Mouse (Mus musculus): ENCODE measurements around the gene Map3k4. TPM values are rescaled to one million over a fixed set of nuclear protein-coding genes. Genes with fewer than 3 reads are reported as not detected.

Map3k4 gene
- polyA plus RNA-seq, 1 experiment from 2014 or later: 35.6 TPM

DNA sequence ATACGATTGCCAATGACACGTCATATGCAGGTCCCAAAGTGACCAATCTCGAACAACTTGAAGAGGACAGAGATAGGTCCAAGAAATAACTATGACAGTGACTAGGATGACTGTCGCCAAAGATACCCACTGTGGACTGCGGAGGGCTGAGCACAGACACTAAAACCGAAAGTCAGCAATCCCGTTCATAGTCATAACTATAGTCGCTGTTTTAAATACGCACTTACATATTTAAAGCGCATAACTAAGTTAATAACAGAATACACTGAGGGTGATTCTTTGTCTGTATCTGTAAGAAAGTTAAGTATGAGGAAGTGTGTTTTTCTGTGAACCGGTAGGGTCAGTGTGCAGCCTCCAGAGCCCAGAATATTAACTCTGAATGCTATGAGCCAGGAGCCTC, 62.5 kb downstream of the Map3k4 start:
- no peak for TF ChIP-seq CTCF (IDR thresholded peaks at IDR 0.05; ENCODE audit: low read depth)
- no peak for TF ChIP-seq EP300 (optimal IDR thresholded peaks at IDR 0.05)
- H3K9ac ChIP-seq (ENCODE audit: low read length): no peak overlapping the region
- H3K4me3 ChIP-seq (ENCODE audit: low read depth, low read length): no peak overlapping the region
- no peaks in the 10 kb centered on the region for H3K27me3 ChIP-seq (ENCODE audit: control insufficient read depth, insufficient read depth, low read length)
- peaks cover 3% of the 10 kb centered on the region; the same call in 1 of the 2 replicates for H3K9me3 ChIP-seq (ENCODE audit: control insufficient read depth, low read length)
- H3K4me2 ChIP-seq (replicated peaks; ENCODE audit: low read depth): no peak overlapping the region
- ATAC-seq (ENCODE audit: low FRiP score, low TSS enrichment) (no peak), DNase-seq (ENCODE audit: low spot score) (no peak)
- 97% methylated on average over 11 of the region's 11 CpGs for WGBS
- H3K27ac ChIP-seq (replicated peaks): no peak overlapping the region
- H3K4me1 ChIP-seq (replicated peaks; ENCODE audit: control insufficient read depth, insufficient read depth): no peaks in the 10 kb centered on the region
- peaks cover 41% of the 10 kb centered on the region for H3K36me3 ChIP-seq (ENCODE audit: control insufficient read depth, insufficient read depth, low read length)

DNA sequence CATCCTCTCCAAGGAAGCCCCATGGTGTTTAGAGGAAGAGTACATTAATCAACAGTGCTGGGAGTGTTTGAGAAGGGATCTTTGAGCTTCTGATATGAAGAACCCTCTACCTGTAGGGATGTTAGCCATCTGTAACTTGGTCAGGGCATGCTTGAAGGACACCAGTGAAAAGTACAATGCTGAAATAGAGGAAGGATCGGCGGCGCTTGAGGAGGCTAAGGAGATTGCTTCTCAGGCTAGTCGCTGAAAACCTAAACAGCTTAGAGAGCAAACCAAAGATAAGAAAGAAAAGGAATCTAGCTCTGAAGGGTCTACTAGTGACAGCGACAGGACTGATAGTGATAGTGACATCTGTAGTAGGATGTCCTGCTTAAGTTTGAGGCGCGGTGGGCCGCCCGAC, 68.0 kb downstream of the Map3k4 start:
- peaks cover 3% of the 10 kb centered on the region; the same call in 1 of the 2 replicates for H3K9me3 ChIP-seq (ENCODE audit: control insufficient read depth, low read length)
- H3K9ac ChIP-seq (ENCODE audit: low read length): no peak overlapping the region
- TF ChIP-seq EP300 (optimal IDR thresholded peaks at IDR 0.05): no peak
- no peak for TF ChIP-seq CTCF (IDR thresholded peaks at IDR 0.05; ENCODE audit: low read depth)
- no peak overlapping the region for H3K27ac ChIP-seq (replicated peaks)
- DNase-seq (ENCODE audit: low spot score) (no peak), ATAC-seq (ENCODE audit: low FRiP score, low TSS enrichment) (no peak)
- no peak overlapping the region for H3K4me3 ChIP-seq (ENCODE audit: low read depth, low read length)
- peaks cover 42% of the 10 kb centered on the region for H3K36me3 ChIP-seq (ENCODE audit: control insufficient read depth, insufficient read depth, low read length)
- no peaks in the 10 kb centered on the region for H3K4me1 ChIP-seq (replicated peaks; ENCODE audit: control insufficient read depth, insufficient read depth)
- 97% methylated on average over 9 of the region's 9 CpGs for WGBS
- no peaks in the 10 kb centered on the region for H3K27me3 ChIP-seq (ENCODE audit: control insufficient read depth, insufficient read depth, low read length)
- H3K4me2 ChIP-seq (replicated peaks; ENCODE audit: low read depth): no peak overlapping the region

GRCm38 (mm10) chr17:12249783-12250504, 68.7 kb downstream of the Map3k4 start:
- TF ChIP-seq CTCF (IDR thresholded peaks at IDR 0.05; ENCODE audit: low read depth): peak; percentile 62
- TF ChIP-seq EP300 (optimal IDR thresholded peaks at IDR 0.05): no peak
- Histone ChIP-seq H3K36me3 (ENCODE audit: control insufficient read depth, insufficient read depth, low read length) (peaks cover 38% of the 10 kb centered on the region), H3K4me1 (replicated peaks; ENCODE audit: control insufficient read depth, insufficient read depth) (no peaks in the 10 kb centered on the region), H3K9ac (ENCODE audit: low read length) (no peak overlapping the region), H3K4me3 (ENCODE audit: low read depth, low read length) (no peak overlapping the region), H3K27ac (replicated peaks) (no peak overlapping the region), H3K9me3 (ENCODE audit: control insufficient read depth, low read length) (peaks cover 3% of the 10 kb centered on the region; the same call in 1 of the 2 replicates), H3K4me2 (replicated peaks; ENCODE audit: low read depth) (no peak overlapping the region), H3K27me3 (ENCODE audit: control insufficient read depth, insufficient read depth, low read length) (no peaks in the 10 kb centered on the region)
- WGBS: 90% methylated on average over 19 of the region's 19 CpGs
- peak; percentile 40 for DNase-seq (ENCODE audit: low spot score)
- ATAC-seq (ENCODE audit: low FRiP score, low TSS enrichment): peak; percentile 54; the same call in 1 of the 2 replicates

- TF ChIP-seq CTCF (IDR thresholded peaks at IDR 0.05; ENCODE audit: low read depth) (no peak), EP300 (optimal IDR thresholded peaks at IDR 0.05) (no peak)
Observed at GRCm38 (mm10) chr17:12240701-12241100, 77.9 kb downstream of the Map3k4 start.

DNA sequence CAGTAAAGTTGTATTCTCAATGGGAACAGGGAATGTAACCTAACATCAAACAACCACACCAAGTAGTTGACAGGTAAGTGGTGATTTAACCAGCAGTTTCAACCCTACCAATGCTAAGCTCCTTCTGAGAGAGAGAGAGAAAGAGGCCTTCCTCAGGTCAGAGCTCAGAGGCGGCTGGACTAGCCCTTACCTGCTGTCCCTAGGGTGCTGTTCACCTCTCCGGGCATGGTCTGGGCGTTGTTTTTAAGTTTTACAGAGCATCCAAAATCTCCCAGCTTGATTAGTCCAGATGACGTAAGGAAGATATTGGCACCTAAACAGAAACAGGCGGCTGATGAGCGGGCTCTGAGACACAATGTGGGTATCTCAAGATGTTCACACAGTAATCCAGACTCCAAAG, 85.9 kb downstream of the Map3k4 start:
- no peak for ATAC-seq (ENCODE audit: low FRiP score, low TSS enrichment)
- Histone ChIP-seq H3K4me2 (replicated peaks; ENCODE audit: low read depth) (no peak overlapping the region), H3K27ac (replicated peaks) (no peak overlapping the region), H3K9me3 (ENCODE audit: control insufficient read depth, low read length) (no peaks in the 10 kb centered on the region), H3K27me3 (ENCODE audit: control insufficient read depth, insufficient read depth, low read length) (no peaks in the 10 kb centered on the region), H3K36me3 (ENCODE audit: control insufficient read depth, insufficient read depth, low read length) (peaks cover 48% of the 10 kb centered on the region), H3K9ac (ENCODE audit: low read length) (no peak overlapping the region), H3K4me3 (ENCODE audit: low read depth, low read length) (no peak overlapping the region), H3K4me1 (replicated peaks; ENCODE audit: control insufficient read depth, insufficient read depth) (no peaks in the 10 kb centered on the region)
- no peak for DNase-seq (ENCODE audit: low spot score)
- no peak for TF ChIP-seq CTCF (IDR thresholded peaks at IDR 0.05; ENCODE audit: low read depth)
- no peak for TF ChIP-seq EP300 (optimal IDR thresholded peaks at IDR 0.05)
- WGBS: 98% methylated on average over 6 of the region's 6 CpGs

More at GRCm38 (mm10) chr17:12240701-12241100, 77.9 kb downstream of the Map3k4 start:
- ATAC-seq (ENCODE audit: low FRiP score, low TSS enrichment): no peak
- H3K9me3 ChIP-seq (ENCODE audit: control insufficient read depth, low read length): no peaks in the 10 kb centered on the region
- H3K9ac ChIP-seq (ENCODE audit: low read length): no peak overlapping the region
- no peak overlapping the region for H3K4me2 ChIP-seq (replicated peaks; ENCODE audit: low read depth)
- H3K27ac ChIP-seq (replicated peaks): no peak overlapping the region
- H3K4me3 ChIP-seq (ENCODE audit: low read depth, low read length): no peak overlapping the region
- H3K4me1 ChIP-seq (replicated peaks; ENCODE audit: control insufficient read depth, insufficient read depth): no peaks in the 10 kb centered on the region
- peaks cover 12% of the 10 kb centered on the region for H3K36me3 ChIP-seq (ENCODE audit: control insufficient read depth, insufficient read depth, low read length)
- DNase-seq (ENCODE audit: low spot score): no peak
- WGBS: 88% methylated on average over 3 of the region's 3 CpGs
- no peaks in the 10 kb centered on the region for H3K27me3 ChIP-seq (ENCODE audit: control insufficient read depth, insufficient read depth, low read length)

GRCm38 (mm10) chr17:12231087-12231486, 87.5 kb downstream of the Map3k4 start:
- peaks cover 50% of the 10 kb centered on the region for H3K36me3 ChIP-seq (ENCODE audit: control insufficient read depth, insufficient read depth, low read length)
- no peaks in the 10 kb centered on the region for H3K27me3 ChIP-seq (ENCODE audit: control insufficient read depth, insufficient read depth, low read length)
- 80% methylated on average over 7 of the region's 7 CpGs for WGBS
- no peak overlapping the region for H3K4me2 ChIP-seq (replicated peaks; ENCODE audit: low read depth)
- H3K4me1 ChIP-seq (replicated peaks; ENCODE audit: control insufficient read depth, insufficient read depth): no peaks in the 10 kb centered on the region
- TF ChIP-seq CTCF (IDR thresholded peaks at IDR 0.05; ENCODE audit: low read depth): no peak
- TF ChIP-seq EP300 (optimal IDR thresholded peaks at IDR 0.05): no peak
- no peak overlapping the region for H3K9ac ChIP-seq (ENCODE audit: low read length)
- no peak overlapping the region for H3K27ac ChIP-seq (replicated peaks)
- no peak overlapping the region for H3K4me3 ChIP-seq (ENCODE audit: low read depth, low read length)
- no peak for DNase-seq (ENCODE audit: low spot score)
- ATAC-seq (ENCODE audit: low FRiP score, low TSS enrichment): peak; percentile 66
- no peaks in the 10 kb centered on the region for H3K9me3 ChIP-seq (ENCODE audit: control insufficient read depth, low read length)
